Mouse (Mus musculus): ENCODE results near the gene Ifi213.
"Not testable (repeated sequence)": the region's sequence is repeated elsewhere in the genome, so short reads cannot be mapped to it uniquely, and the experiment has no call there.

The Ifi213 gene

DNA sequence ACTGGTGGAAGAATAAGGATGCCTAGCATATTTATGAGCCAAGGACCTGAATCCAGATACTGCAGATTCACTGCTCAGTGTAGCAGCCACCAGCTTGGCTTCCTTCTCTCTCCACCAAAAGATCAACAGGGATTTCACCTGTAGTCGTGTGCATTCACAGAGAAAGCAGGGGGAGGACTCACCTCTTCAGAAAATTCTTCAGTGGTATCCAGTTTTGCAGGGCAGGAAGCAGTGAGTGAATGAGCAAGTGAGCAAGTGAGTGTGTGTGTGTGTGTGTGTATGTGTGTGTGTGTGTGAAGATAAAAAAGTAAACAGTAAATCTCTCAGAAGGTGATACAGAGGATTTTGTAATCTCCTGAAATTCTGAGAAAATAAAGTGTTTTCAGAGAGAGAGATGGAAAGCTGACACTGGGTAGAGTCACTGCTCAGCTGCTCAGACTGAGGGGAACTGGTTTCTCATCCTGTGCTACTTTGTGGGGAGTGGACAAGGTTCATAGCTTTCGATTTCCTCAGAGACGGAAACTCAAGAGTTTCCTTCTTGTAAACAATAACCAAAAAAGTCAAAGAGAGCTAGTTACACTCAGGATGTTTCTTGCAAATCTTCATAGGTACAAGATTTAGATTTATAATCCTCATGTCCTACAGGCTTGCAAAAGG lies at the start of gene Ifi213:
TSS of gene Ifi213 (minus strand) at position 437 of the 657 bp plus-strand sequence.
- DNase-seq = not testable (repeated sequence)

DNA sequence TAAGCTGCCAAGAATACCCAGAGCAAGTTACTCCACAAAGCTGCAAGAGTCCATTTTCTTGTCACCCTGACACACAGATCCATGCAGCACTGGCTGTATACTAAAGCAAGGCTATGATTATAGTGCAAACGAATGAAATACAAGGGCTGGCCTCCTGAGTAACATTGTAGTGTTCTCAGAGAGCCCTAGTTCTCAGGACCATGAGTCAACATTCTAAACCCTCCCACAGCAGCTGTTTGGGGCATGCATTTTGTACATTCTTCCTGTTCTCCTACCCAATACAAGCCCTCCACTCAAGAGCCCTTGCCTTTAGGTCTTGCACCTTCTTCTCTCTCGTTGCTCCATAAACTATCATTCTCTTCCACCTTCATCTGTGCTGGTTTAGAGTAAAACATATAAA lies 46.3 kb upstream of the Ifi213 start:
- DNase-seq = no peak

DNA sequence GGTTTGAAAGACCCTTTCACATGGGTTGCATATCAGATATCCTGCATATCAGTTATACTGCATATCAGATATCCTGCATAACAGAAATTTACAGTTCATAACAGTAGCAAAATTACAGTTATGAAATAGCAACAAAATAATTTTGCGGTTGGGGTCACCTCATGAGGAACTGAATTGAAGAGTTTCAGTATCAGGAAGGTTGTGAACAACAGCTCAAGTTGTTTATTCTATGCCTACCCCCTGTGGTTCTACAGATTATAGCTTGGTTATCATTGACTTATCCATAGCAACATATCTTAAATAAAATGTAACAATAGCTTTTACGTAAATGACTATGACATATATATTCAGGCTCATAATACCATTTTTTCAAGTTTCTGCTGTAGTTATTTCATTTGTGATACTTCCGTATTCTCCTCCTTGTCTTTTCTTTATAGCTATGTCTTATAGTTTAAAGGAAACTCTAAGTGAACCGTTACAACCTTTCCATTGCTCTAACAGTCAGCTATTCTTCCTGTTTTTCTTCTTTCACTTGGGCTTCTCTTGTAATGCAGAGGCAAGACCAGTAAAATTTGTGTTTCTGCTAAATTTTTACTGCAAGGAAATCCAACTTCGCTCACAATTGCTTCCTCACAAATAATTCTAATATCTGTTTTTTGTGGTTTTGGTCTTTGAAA lies 35.0 kb upstream of the Ifi213 start:
- no peak for DNase-seq

DNA sequence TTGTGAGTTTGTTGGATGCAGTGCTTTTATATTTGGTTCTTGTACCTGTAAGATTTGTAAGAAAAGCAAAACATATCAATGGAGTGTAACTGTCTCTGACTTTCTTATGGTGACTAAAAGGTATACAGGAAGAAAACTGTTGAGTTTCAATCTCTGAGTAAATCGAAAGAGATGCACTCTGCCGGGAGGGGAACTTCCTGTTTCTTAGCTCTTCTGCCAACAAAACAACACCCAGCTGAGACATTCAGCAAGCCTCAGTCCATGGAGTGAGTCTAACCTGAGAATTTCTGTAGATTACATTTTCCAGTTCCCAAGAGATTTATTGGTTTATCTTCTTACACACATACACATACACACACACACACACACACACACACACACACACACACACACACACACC lies 31.5 kb upstream of the Ifi213 start, which contains the start of gene Ifi209:
TSS of gene Ifi209 (plus strand) at position 296 of the 400 bp plus-strand sequence.
- not testable (repeated sequence) for DNase-seq

DNA sequence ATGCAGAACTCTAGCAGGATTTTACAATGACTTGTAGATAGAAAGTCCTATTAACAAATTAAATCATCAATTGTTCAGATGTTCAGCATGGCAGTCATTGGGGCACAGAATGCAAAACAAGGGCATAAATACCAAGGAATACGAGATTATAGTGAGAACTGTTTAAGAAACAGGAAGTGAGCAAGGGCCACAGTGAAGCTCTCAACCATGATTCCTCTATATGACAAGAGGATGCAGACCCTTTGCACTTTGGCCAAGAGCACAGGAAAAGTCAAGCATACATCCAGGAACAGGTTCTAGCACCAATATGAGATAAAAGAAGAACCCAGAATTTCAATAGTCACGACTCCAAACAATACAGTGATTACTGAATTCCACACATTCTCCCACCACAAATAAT lies 27.6 kb upstream of the Ifi213 start:
- DNase-seq = no peak

DNA sequence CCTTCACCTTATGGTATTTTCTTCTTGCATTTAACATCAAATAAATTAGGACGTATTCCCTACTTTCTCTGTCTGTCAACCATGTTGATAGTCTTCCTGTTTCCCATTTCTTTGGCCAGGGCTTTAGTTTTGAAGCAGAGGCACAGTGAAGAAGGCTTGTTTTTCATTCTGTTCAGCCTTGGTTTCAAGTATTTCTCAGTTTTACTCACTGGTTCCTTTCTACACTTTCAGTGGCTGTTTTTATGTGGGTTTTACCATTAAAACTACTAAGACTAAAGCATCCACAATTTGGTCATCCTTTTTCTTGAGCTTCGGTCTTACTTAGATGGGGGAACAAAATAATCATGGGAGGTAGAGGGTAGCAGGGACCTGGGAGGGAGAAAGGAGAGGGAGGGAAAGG lies 25.0 kb upstream of the Ifi213 start:
- DNase-seq = no peak

DNA sequence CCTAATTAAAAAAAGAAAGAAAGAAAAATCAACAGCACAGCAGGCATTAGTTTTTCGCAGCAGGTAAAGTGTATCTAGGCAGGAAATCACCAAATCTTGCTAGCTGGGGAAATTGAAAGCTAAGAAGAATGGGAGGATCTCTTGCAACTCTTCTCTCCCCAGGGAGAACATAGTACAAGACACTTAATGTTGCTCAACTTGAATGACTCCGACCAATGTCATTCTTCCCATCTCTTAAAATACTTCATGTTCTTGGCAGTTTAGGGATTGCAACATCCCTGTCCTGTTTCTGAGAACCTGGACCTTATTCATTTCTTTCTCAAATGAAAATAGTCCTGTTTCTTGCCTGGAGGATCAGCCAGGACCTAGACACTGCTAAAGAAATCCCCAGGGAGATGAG lies 23.1 kb upstream of the Ifi213 start:
- not testable (repeated sequence) for DNase-seq

DNA sequence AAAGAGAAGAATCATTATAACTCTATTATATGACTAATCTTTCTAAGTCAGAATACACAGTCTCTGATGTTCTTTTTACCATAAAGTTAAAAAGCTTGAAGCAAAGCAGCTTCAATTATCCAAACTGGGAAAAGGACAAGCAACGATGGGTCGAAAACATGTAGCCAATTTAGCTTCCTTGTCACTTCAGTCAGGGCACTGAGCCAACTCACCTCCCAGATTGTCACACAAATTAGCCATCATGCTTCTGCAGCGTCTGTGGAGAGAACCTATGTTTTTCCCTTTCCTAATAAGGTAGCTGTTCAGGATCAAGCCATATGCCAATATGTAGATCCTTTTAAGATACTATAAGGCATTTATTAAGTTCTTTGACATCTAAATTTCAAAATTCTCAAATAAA lies 11.2 kb upstream of the Ifi213 start:
- DNase-seq = not testable (repeated sequence)

DNA sequence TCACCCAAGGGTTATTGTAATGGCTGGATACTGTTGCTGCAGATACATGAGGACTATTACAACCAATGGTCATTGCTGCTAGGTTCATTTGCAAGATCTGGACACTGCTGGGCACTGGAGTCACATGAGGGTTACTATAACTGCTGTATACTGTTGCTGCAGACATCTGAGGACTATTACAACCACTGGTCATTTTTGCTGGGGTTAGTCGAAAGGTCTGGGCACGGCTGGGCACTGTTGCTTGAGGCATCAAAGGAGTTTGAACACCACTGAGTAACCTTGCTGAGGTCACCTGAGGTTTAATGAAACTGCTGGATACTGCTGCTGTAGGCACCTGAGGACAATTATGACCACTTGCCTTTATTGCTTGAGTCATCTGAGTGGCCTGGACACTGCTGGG lies 9.4 kb downstream of the Ifi213 start:
- DNase-seq = not testable (repeated sequence)

DNA sequence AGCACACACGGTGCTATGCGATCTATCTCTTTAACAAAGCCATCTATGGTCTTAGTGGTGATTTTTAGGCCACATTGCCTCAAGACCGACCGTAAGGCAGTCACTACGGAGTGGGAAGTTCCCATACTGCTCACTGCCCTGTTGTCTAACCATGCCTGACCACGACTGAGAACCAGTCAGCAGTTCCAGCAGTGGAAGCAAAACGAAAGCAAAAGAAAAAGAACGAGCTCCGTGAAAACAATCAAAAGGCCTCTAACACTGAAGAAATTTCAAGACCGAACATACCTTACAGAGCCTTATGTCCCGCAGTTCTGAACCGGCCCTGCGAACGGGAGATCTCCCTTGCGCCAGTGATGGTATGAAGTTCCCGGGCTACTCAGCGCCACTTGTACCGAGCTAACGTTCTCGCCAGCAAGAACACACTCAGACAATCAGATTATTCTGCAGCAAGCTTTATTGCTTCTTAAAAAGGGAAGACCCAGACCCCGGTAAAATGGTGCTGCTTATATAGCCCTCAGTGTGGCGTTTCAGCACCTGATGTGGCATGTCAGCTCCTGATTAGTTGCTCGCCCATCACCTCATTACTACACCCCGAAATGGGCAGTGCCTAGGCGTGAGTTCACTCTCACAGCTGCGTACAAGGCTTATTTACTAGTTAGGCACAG lies 19.0 kb downstream of the Ifi213 start:
- no peak for DNase-seq

DNA sequence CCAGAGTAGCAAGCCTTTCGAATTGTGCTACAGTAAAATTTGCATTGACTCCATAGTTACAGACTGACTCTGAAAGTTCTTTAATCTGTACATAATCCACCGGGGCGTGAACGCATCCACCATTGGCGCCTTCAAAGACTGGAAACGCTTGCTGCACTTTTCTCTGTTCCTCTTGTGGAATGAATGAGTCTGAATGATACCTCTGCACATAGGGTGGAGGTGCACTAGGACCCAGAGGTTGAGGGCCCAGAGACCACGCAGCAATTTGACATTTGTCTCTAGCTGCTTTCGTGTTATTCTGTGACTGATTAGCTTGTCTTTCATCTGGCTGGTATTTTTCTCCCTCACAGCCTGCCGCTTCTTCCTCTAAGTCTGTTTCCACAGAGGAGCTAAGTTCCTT lies 20.0 kb downstream of the Ifi213 start:
- DNase-seq = no peak

DNA sequence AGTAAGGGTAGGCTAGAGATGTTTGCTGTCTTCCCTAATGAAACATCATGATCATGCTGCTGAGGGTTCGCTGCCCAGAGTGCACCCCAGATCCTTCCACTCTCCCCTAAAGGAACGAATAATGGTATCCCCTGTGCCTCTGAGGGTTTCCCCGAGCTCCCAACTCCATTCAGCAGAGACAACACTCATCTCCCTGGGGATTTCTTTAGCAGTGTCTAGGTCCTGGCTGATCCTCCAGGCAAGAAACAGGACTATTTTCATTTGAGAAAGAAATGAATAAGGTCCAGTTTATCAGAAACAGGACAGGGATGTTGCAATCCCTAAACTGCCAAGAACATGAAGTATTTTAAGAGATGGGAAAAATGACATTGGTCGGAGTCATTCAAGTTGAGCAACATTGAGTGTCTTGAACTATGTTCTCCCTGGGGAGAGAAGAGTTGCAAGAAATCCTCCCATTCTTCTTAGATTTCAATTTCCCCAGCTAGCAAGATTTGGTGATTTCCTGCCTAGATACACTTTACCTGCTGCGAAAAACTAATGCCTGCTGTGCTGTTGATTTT lies 48.5 kb downstream of the Ifi213 start:
- DNase-seq = not testable (repeated sequence)

DNA sequence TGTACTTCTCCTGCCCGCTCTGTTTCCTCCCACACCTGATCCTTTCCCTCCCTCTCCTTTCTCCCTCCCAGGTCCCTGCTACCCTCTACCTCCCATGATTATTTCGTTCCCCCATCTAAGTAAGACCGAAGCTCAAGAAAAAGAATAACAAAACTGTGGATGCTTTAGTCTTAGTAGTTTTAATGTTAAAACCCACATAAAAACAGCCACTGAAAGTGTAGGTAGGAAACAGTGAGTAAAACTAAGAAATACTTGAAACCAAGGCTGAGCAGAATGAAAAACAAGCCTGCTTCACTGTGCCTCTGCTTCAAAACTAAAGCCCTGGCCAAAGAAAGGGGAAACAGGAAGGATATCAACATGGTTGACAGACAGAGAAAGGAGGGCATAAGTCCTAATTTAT lies 50.3 kb downstream of the Ifi213 start:
- DNase-seq = not testable (repeated sequence)

DNA sequence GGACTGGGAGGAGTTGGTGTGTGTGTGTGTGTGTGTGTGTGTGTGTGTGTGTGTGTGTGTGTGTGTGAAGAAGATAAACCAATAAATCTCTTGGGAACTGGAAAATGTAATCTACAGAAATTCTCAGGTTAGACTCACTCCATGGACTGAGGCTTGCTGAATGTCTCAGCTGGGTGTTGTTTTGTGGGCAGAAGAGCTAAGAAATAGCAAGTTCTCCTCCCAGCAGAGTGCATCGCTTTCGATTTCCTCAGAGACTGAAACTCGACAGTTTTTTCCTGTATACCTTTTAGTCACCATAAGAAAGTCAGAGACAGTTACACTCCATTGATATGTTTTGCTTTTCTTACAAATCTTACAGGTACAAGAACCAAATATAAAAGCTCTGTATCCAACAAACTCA lies 63.3 kb downstream of the Ifi213 start, which contains the start of gene Ifi214:
TSS of gene Ifi214 (minus strand) at position 167 of the 400 bp plus-strand sequence.
- DNase-seq = not testable (repeated sequence)

DNA sequence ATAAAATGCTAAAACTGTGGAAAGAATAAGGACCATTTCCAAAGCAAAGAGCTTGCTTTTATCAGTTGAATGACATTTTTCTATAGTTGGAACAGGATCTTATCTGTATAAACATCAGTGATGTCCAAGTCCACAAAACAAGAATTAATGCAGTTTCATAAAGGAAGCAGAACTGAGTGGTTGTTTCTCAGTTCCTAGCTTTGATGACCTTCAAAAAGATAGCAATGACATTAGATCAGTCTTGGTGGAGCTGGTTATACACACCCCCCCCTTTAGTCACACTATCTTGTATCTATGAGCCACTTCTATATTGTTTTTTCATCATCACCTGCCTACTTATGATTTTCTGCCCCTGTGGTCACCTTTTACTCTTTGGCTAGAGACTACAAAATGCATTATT lies 77.6 kb downstream of the Ifi213 start:
- no peak for DNase-seq
